Mouse (Mus musculus) erythroid progenitor cell, adult 5-6 weeks (primary cell): ENCODE measurements at regions not wholly inside any gene's neighbourhood (a gene's known extent, or its start where the extent isn't known, plus 50 kb on each side); places are given as distances from the start of the nearest gene placed in this dataset.

ENCODE experiments used
- ATAC-seq: replicated peaks from 2 replicates; pipeline ENCODE4 v1.8.0; 2016; ENCODE audit warnings: moderate number of reproducible peaks, mild to moderate bottlenecking, moderate TSS enrichment, inconsistent platforms; ENCODE audit not compliant: poor library complexity, low FRiP score, severe bottlenecking

GRCm38 (mm10) chr9:120675371-120676150 is 104.3 kb downstream of the Rpl14 start:
- ATAC-seq: no peak

GRCm38 (mm10) chr9:120676301-120676700 is 105.1 kb downstream of the Rpl14 start:
- ATAC-seq: no peak

- no peak for ATAC-seq
Measured at GRCm38 (mm10) chr9:120676771-120677170, 105.5 kb downstream of the Rpl14 start.

GRCm38 (mm10) chr9:120677216-120677615 is 106.0 kb downstream of the Rpl14 start:
- no peak for ATAC-seq

- no peak for ATAC-seq
Measured at GRCm38 (mm10) chr9:120679822-120680426, 108.7 kb downstream of the Rpl14 start.

GRCm38 (mm10) chr9:120681404-120681803 is 110.2 kb downstream of the Rpl14 start:
- ATAC-seq: no peak

- no peak for ATAC-seq
Measured at GRCm38 (mm10) chr9:120685961-120686360, 114.7 kb downstream of the Rpl14 start.

GRCm38 (mm10) chr9:120689025-120689424 is 117.8 kb downstream of the Rpl14 start:
- ATAC-seq: no peak

- ATAC-seq: no peak
Measured at GRCm38 (mm10) chr9:120690510-120690909, 119.3 kb downstream of the Rpl14 start.

- no peak for ATAC-seq
Measured at GRCm38 (mm10) chr9:120690961-120691941, 120.0 kb downstream of the Rpl14 start.

GRCm38 (mm10) chr9:120691971-120692401 is 120.7 kb downstream of the Rpl14 start:
- ATAC-seq: no peak

- no peak for ATAC-seq
Measured at GRCm38 (mm10) chr9:120694457-120694856, 123.2 kb downstream of the Rpl14 start.

GRCm38 (mm10) chr9:120695966-120696365 is 124.7 kb downstream of the Rpl14 start:
- ATAC-seq: no peak

- no peak for ATAC-seq
Measured at GRCm38 (mm10) chr9:120697749-120698148, 126.5 kb downstream of the Rpl14 start.

- no peak for ATAC-seq
Measured at GRCm38 (mm10) chr9:120699781-120700180, 128.5 kb downstream of the Rpl14 start.

GRCm38 (mm10) chr9:120702836-120703235 is 131.6 kb downstream of the Rpl14 start:
- ATAC-seq: no peak

- ATAC-seq: no peak
Measured at GRCm38 (mm10) chr9:120703291-120703930, 132.2 kb downstream of the Rpl14 start.

- ATAC-seq: no peak
Measured at GRCm38 (mm10) chr9:120706562-120707198, 135.4 kb downstream of the Rpl14 start.

GRCm38 (mm10) chr9:120708507-120708906 is 137.3 kb downstream of the Rpl14 start:
- no peak for ATAC-seq
